Mouse (Mus musculus): Measurements from ENCODE around the gene Lmo2. TPM values are rescaled to one million over a fixed set of nuclear protein-coding genes. Genes with fewer than 3 reads are reported as not detected.
A peak's percentile ranks its signal among the peaks of the same experiment; 100 is the strongest.
"Not testable (repeated sequence)": the region's sequence is repeated elsewhere in the genome, so short reads cannot be mapped to it uniquely, and the experiment has no call there.

Lmo2 gene
- polyA plus RNA-seq, 1 experiment from 2014 or later: 42.3 TPM

DNA sequence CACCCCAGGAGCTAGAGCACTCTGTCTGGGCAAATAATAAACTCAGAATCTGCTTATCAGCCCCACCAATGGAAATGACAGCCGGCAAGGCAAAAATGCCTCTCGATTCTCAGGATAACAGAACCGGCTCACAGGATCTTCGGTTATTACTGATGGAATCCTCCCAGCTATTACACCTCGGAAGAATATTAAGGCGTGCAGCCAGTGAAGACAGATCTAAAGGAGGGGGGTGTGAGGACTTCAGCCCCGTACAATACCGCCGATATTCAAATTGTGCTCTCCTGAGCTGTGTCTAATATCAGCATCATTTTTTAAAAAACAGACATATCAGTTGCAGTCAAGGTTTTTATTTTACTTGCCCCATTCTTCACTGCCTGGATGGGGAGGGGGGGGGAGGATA lies 34.4 kb downstream of the Lmo2 start:
- peak overlapping the region; percentile 67 for H3K27ac ChIP-seq
- H3K27me3 ChIP-seq: no peaks in the 10 kb centered on the region
- H3K4me3 ChIP-seq: no peak overlapping the region
- 0 out of 2 replicates have a peak, but pooled peaks have one; percentile 43 for ATAC-seq (ENCODE audit: low FRiP score)
- 52% methylated on average over 9 of the region's 9 CpGs for WGBS
- H3K9me3 ChIP-seq: no peaks in the 10 kb centered on the region
- peaks cover 8% of the 10 kb centered on the region for H3K4me1 ChIP-seq (replicated peaks)
- H3K36me3 ChIP-seq: no peaks in the 10 kb centered on the region
- peak overlapping the region; percentile 60; the same call in 1 of the 2 replicates for H3K9ac ChIP-seq
- H3K4me2 ChIP-seq: peak overlapping the region; percentile 27; the same call in 1 of the 2 replicates

DNA sequence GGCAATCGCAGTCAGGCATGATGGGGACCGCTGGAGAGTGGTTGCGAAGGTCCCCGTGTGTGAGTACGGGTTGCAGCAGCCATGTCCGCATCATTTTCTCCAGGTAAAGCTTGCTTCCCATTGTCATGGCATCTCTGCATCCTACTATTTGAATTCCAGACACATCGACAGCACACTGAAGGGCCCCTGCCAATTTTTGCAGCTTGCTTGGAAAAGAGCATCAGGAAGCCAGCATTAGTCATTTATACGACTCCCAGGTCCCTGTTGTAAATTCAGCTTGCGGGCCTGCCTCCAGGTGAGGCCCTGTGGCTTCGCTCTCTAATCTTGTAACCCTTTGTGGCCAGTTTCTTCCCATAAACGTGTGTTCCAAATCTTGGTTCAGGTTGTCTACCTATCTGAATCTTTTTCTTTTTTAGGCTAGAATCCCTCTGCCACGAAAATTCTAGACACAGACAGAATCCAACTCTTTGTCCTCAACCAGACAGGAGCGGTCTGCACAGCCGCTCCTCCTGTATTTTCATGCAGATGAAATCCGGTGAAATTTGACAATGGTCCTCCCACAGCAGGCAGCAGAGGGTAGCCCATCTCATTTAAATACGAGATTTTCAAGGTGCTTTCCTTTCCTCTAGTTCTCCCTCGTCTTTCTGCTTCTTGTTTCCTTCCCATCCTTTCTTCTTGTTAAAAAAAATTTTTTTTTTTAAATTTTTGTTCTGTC lies 35.0 kb downstream of the Lmo2 start:
- H3K9ac ChIP-seq: peak overlapping the region; percentile 60

DNA sequence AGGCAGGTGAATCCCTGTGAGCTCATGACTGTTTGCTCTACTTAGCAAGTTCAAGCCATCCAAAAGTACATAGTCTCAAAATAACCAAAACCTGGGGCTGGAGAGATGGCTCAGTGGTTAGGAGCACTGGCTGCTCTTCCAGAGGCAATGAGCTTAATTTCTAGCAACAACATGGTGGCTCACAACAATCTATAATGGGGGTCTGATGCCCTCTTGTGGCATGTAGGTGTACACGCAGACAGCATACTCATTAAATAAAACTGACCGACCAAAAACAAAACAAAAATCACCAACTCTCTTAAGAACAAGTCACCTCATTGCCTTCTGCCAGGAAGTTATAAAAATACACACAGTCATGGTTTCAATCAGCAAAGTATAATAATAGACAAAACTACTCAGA lies 43.3 kb downstream of the Lmo2 start:
- no peak for ATAC-seq (ENCODE audit: low FRiP score)
- whole genome bisulfite sequencing: 19% methylated on average over 2 of the region's 2 CpGs
- no peak overlapping the region for H3K27ac ChIP-seq

More for the DNA sequence above, 35.0 kb downstream of the Lmo2 start:
- H3K4me2 ChIP-seq: peak overlapping the region; percentile 27; the same call in 1 of the 2 replicates
- no peaks in the 10 kb centered on the region for H3K9me3 ChIP-seq
- no peaks in the 10 kb centered on the region for H3K27me3 ChIP-seq
- H3K36me3 ChIP-seq: no peaks in the 10 kb centered on the region
- H3K4me3 ChIP-seq: no peak overlapping the region
- WGBS: 19% methylated on average over 17 of the region's 17 CpGs
- ATAC-seq (ENCODE audit: low FRiP score): no peak
- peak overlapping the region; percentile 67 for H3K27ac ChIP-seq
- H3K4me1 ChIP-seq (replicated peaks): peaks cover 8% of the 10 kb centered on the region

DNA sequence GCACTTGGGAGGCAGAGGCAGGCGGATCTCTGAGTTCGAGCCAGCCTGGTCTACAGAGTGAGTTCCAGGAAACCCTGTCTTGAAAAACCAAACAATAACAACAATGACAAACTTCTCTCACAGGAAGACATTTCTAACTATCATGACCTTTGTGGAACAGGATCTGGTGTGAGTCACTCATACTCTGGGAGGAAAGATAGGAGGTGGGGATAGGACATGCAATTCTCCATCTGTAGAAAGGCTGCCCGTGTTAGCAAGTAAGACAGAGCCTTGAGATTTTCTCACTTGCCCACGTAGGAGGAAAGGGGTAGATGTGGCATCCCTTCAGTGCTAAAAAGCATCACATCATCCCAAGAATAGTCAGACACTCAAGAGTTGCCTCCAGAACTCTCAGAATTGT lies 44.1 kb downstream of the Lmo2 start:
- H3K36me3 ChIP-seq: no peaks in the 10 kb centered on the region
- H3K9ac ChIP-seq: no peak overlapping the region
- no peaks in the 10 kb centered on the region for H3K9me3 ChIP-seq
- H3K4me2 ChIP-seq: no peak overlapping the region
- H3K27me3 ChIP-seq: peaks cover 8% of the 10 kb centered on the region; the same call in 1 of the 2 replicates
- no peak for ATAC-seq (ENCODE audit: low FRiP score)
- H3K27ac ChIP-seq: no peak overlapping the region
- WGBS: 91% methylated on average over 4 of the region's 4 CpGs
- no peak overlapping the region for H3K4me3 ChIP-seq
- no peaks in the 10 kb centered on the region for H3K4me1 ChIP-seq (replicated peaks)

More for the DNA sequence above, 43.3 kb downstream of the Lmo2 start:
- Histone ChIP-seq H3K4me1 (replicated peaks) (no peaks in the 10 kb centered on the region), H3K4me3 (no peak overlapping the region), H3K36me3 (no peaks in the 10 kb centered on the region), H3K27me3 (peaks cover 8% of the 10 kb centered on the region; the same call in 1 of the 2 replicates), H3K4me2 (no peak overlapping the region), H3K9ac (no peak overlapping the region), H3K9me3 (no peaks in the 10 kb centered on the region)

DNA sequence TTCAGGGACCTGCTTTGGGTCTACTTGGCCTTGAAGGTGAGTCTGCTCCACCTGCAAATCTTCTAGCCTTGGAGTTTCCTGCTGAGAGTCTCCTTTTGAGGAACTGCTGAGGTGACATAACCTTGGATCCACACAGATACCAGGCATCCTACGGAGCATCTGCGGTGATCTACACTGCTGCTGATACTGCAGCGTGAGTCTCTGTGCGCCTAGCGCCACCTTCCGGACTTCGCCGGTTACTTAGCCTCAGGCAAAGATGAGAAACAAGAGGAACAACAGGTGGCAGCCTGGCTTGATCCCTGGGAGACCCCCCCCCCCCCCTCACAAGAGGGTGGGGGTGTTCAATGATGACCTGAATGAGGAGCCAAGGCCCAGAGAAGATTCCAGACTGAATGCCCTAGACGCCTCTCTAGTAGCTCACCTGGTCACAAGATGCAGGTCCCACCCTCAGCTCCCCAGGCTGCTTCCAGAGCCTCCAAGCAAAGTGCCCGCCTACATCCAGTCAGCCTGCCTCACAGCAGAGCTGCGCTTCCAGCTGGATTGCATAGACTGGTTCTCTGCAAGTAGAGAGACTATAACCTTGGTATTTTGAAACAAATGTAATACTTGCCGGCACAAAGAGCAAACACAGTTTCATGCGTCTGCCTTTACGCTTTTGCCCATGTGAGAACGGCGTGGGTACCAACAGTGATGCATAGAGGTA lies 45.1 kb downstream of the Lmo2 start:
- no peaks in the 10 kb centered on the region for H3K4me1 ChIP-seq (replicated peaks)
- H3K9me3 ChIP-seq: no peaks in the 10 kb centered on the region
- no peak overlapping the region for H3K27ac ChIP-seq
- H3K27me3 ChIP-seq: peaks cover 8% of the 10 kb centered on the region; the same call in 1 of the 2 replicates
- 36% methylated on average over 16 of the region's 16 CpGs for whole genome bisulfite sequencing
- H3K4me3 ChIP-seq: no peak overlapping the region
- no peak overlapping the region for H3K9ac ChIP-seq
- no peak for ATAC-seq (ENCODE audit: low FRiP score)
- no peak overlapping the region for H3K4me2 ChIP-seq
- H3K36me3 ChIP-seq: no peaks in the 10 kb centered on the region

DNA sequence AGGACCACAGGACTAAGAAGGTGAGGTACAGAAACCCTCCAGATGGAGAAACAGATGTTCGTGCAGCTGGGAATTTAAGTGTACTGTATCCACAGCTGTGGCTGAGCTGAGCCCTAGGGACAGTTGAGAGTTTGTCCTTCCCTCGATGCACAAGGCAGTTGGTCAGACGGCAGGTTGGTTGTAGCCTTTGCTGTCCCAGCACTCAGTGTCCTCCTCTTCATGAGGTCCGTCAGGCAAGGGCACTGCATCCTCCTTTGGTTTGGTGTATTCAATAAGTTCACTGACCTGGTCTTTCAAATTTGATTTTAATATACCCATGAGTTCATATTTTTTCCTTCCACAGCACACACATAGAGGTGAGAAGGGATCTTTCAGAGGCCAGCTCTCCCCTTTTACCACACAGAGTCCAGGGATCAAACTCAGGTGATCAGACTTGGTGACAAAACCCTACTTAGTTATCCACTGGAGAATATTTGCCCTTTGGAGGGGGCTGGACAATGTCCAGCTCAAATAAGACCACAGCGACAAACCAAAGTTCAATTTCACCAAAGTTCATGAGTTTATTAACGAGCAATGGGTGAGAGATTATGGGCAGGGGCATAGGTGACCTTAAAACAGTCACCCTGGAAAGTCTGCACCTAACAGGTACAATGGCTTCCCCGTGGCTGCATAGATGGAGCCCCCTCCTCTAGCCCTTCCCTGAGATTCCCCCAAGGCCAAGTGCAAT lies 50.2 kb downstream of the Lmo2 start:
- H3K27ac ChIP-seq: no peak overlapping the region
- H3K27me3 ChIP-seq: peaks cover 7% of the 10 kb centered on the region; the same call in 1 of the 2 replicates
- H3K4me3 ChIP-seq: no peak overlapping the region
- WGBS: 84% methylated on average over 7 of the region's 7 CpGs
- H3K4me1 ChIP-seq (replicated peaks): no peaks in the 10 kb centered on the region
- no peak for ATAC-seq (ENCODE audit: low FRiP score)
- H3K9me3 ChIP-seq: no peaks in the 10 kb centered on the region
- H3K36me3 ChIP-seq: no peaks in the 10 kb centered on the region
- H3K4me2 ChIP-seq: no peak overlapping the region
- H3K9ac ChIP-seq: no peak overlapping the region

DNA sequence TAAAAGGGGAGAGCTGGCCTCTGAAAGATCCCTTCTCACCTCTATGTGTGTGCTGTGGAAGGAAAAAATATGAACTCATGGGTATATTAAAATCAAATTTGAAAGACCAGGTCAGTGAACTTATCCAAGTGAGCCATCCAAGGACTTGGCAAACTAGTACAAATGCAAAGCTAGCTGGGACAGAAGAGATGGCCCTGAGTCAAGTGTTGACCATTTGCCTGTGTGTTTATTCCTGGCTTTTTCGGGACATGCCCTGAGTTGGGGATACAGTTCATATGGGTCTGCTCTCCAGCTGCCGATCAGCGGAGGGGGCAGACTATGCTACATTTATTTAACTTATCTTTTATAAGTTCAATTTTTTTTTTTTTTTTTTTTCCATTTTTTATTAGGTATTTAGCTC lies 51.1 kb downstream of the Lmo2 start:
- WGBS: 94% methylated on average over 3 of the region's 3 CpGs

DNA sequence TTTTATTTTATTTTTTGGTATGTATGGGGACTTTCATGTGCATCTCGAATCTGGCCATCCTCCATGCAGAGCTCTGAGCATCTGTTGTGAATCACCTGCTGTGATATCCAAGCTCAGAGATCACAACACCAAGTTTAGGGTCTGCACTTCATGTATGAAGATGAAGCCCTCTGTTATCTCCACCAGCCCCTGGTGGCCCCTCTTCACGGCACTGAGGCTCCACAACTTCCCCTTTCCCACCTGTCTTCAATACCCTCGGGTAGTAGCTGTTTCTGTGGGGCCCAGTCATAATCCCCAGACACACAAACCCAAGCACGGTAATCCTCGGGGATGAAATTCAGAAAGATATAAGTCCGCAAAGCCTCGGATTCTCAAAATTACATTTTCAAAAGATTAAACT lies 65.3 kb downstream of the Lmo2 start:
- Histone ChIP-seq H3K36me3 (no peaks in the 10 kb centered on the region), H3K9me3 (no peaks in the 10 kb centered on the region), H3K4me3 (no peak overlapping the region), H3K4me2 (no peak overlapping the region), H3K9ac (no peak overlapping the region), H3K27ac (no peak overlapping the region), H3K27me3 (peaks cover 2% of the 10 kb centered on the region; the same call in 1 of the 2 replicates), H3K4me1 (replicated peaks) (no peaks in the 10 kb centered on the region)
- no peak for ATAC-seq (ENCODE audit: low FRiP score)
- WGBS: 86% methylated on average over 7 of the region's 7 CpGs

More for the DNA sequence above, 51.1 kb downstream of the Lmo2 start:
- not testable (repeated sequence) for H3K27ac ChIP-seq; H3K4me3 ChIP-seq; ATAC-seq (ENCODE audit: low FRiP score); H3K36me3 ChIP-seq; H3K9me3 ChIP-seq; H3K4me2 ChIP-seq; H3K4me1 ChIP-seq (replicated peaks); H3K27me3 ChIP-seq; H3K9ac ChIP-seq

DNA sequence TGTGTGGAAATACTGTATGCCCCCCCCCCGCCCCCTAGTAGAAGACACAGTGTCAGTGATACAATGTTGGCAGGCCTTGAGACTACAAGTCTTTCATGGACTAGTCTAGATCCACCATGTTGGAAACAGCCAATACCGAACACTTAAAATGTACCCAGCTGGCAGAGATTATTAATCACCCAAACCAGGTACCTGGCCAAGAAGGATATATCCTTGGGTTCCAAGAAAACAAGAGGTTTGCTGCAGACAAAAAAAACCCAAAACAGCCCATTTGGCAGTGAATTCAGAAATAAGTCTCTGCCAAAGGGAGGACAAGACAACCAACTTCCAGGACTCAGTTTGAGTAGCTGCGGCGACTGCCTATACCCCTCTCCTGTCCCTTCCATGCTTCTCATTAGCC lies 66.9 kb downstream of the Lmo2 start:
- Histone ChIP-seq H3K4me1 (replicated peaks) (peaks cover 13% of the 10 kb centered on the region), H3K27ac (no peak overlapping the region), H3K9me3 (no peaks in the 10 kb centered on the region), H3K4me3 (no peak overlapping the region), H3K9ac (no peak overlapping the region), H3K4me2 (no peak overlapping the region), H3K27me3 (peaks cover 2% of the 10 kb centered on the region; the same call in 1 of the 2 replicates), H3K36me3 (no peaks in the 10 kb centered on the region)
- ATAC-seq (ENCODE audit: low FRiP score): no peak
- WGBS: 90% methylated on average over 4 of the region's 4 CpGs

DNA sequence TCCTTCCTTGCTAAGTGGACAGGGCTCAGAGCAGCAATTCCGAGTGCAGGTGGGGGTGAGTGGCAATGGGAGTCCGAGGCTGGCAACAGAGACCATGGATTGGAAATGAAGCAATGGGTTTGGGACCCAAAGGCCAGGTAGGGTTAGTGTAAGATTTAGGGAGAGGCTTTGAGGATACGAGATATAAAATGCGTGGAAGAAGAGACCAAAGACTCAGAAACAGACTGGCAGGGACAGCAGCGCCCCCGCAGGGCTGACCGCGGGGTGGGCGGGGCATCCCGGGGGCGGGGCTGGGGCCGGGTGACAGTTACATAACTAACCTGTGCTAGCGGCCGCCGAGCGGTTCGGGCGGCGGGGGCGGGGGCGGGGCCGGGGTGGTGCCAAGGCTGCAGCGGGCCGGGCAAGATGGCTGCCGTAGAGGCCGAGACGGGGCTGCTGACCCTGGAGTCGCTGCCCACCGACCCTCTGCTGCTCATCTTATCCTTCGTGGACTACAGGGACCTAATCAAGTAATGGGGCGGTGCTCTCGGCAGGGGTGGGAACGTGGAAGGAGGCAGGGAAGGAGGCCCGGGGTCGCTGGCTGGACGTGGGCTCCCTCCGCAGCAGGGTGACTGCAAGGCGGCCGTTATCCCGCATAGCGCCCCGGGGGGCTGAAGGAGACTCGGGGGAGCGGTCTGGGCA lies 69.8 kb downstream of the Lmo2 start, which contains the start of gene Fbxo3:
TSS of gene Fbxo3 (plus strand) at position 264 of the 681 bp plus-strand sequence.
- H3K9ac ChIP-seq: peak within 1 kb of the TSS; percentile 98
- H3K27ac ChIP-seq: peak within 1 kb of the TSS; percentile 70
- ATAC-seq (ENCODE audit: low FRiP score): peak; percentile 96
- H3K4me1 ChIP-seq (replicated peaks): peaks cover 23% of the 10 kb centered on the region
- H3K9me3 ChIP-seq: no peaks in the 10 kb centered on the region
- peaks cover 6% of the 10 kb centered on the region for H3K36me3 ChIP-seq
- WGBS: under 1% methylated on average over 28 of the region's 44 CpGs
- peaks cover 2% of the 10 kb centered on the region; the same call in 1 of the 2 replicates for H3K27me3 ChIP-seq
- peak within 1 kb of the TSS; percentile 88 for H3K4me2 ChIP-seq
- H3K4me3 ChIP-seq: peak within 1 kb of the TSS; percentile 96

DNA sequence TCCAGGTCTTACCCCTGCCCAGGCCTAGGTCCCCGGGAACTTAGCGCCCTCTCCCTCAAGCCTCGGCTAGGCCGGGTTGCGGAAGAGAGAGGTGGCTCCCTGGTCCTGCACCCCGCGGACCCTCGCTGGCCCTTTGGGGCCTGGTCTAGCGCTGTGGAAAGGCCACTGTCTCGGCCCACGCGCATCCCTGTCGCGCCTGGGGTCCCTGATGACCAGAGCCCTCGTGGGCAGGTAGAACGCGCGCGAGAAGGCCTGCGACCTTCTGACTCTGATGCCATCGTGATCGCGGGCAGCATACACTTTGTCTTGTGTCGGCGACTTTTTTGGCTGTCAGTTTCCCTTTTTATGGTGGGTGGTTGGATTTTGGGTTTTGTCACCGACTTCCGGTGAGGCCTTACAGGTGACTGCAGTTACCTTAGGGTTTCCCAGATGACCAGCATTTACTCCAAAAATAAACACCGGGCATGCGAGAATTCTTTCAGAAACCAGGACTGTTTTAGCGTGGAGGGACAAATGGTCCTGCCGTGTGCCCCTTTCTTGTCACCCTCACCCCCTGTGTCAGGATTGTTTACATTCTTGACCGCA lies 70.4 kb downstream of the Lmo2 start, which contains the start of gene 4931422A03Rik:
TSS of gene 4931422A03Rik (minus strand) at position 223 of the 585 bp plus-strand sequence.
- Histone ChIP-seq H3K27me3 (peaks cover 2% of the 10 kb centered on the region; the same call in 1 of the 2 replicates), H3K9me3 (no peaks in the 10 kb centered on the region), H3K36me3 (peaks cover 6% of the 10 kb centered on the region), H3K4me1 (replicated peaks) (peaks cover 23% of the 10 kb centered on the region), H3K27ac (peak within 1 kb of the TSS; percentile 70), H3K4me3 (peak within 1 kb of the TSS; percentile 96), H3K9ac (peak within 1 kb of the TSS; percentile 98), H3K4me2 (peak within 1 kb of the TSS; percentile 88)
- ATAC-seq (ENCODE audit: low FRiP score): peak; percentile 67
- 1% methylated on average over 32 of the region's 32 CpGs for WGBS
